Mouse (Mus musculus) embryonic facial prominence, embryonic 11.5 days (tissue): ENCODE measurements around the gene Ddx51. TPM values are rescaled to one million over a fixed set of nuclear protein-coding genes. Genes with fewer than 3 reads are reported as not detected.

Experiments
- ATAC-seq: fragments of 200-750 bp; cut with Nextera tagmentation; replicated peaks from 2 replicates; pipeline ENCODE4 v1.8.0; 2017; ENCODE audit warnings: low read depth; ENCODE audit not compliant: insufficient number of reproducible peaks, low FRiP score, low TSS enrichment
- DNase-seq: peaks from one replicate; pipeline ENCODE4 v3.0.0-alpha.2; 2015; ENCODE audit warnings: low spot score
- H3K27ac ChIP-seq: fragments of 300-500 bp; sonication (generic); replicated peaks from 2 replicates; pipeline ENCODE4 v1.5.1; 2014; ENCODE audit warnings: mild to moderate bottlenecking, low read depth, low read length, control low read depth
- H3K27me3 ChIP-seq: fragments of 300-500 bp; sonication (generic); 2 replicates; pipeline ENCODE4 v1.6.1; 2014; ENCODE audit warnings: mild to moderate bottlenecking, low read length, moderate library complexity, mixed read lengths; ENCODE audit not compliant: control insufficient read depth, insufficient read depth
- H3K36me3 ChIP-seq: fragments of 300-500 bp; sonication (generic); replicated peaks from 2 replicates; pipeline ENCODE4 v1.6.1; 2014; ENCODE audit warnings: low read depth, mild to moderate bottlenecking, low read length, moderate library complexity, mixed read lengths; ENCODE audit not compliant: control insufficient read depth, insufficient read depth
- H3K4me1 ChIP-seq: fragments of 300-500 bp; sonication (generic); 2 replicates; pipeline ENCODE4 v1.6.1; 2014; ENCODE audit warnings: low read length, mixed read lengths; ENCODE audit not compliant: control insufficient read depth, insufficient read depth
- H3K4me2 ChIP-seq: fragments of 300-500 bp; sonication (generic); 2 replicates; pipeline ENCODE4 v1.6.1; 2014; ENCODE audit warnings: low read depth, mild to moderate bottlenecking, control low read depth, low read length, moderate library complexity
- H3K4me3 ChIP-seq: fragments of 300-500 bp; sonication (generic); 2 replicates; pipeline ENCODE4 v1.5.1; 2014; ENCODE audit warnings: low read depth, low read length, control low read depth
- H3K9ac ChIP-seq: fragments of 300-500 bp; sonication (generic); replicated peaks from 2 replicates; pipeline ENCODE4 v1.6.1; 2014; ENCODE audit warnings: mild to moderate bottlenecking, control low read depth, low read length
- H3K9me3 ChIP-seq: fragments of 300-500 bp; sonication (generic); replicated peaks from 2 replicates; pipeline ENCODE4 v1.6.1; 2016; ENCODE audit warnings: mild to moderate bottlenecking, low read length, inconsistent platforms, mixed read lengths; ENCODE audit not compliant: control insufficient read depth
- WGBS: fragments of 180-500 bp; shearing (Covaris S2); extraction: QIAGEN DNeasy Blood & Tissue Kit; methylation state at CpG from one replicate; pipeline ENCODE4 v1.1.7; 2014; 5-methylcytosine and 5-hydroxymethylcytosine counted together
- microRNA-seq: library from miRNA; unstranded; fragments of <30 nt; microRNA quantifications from one replicate; pipeline ENCODE4, GENCODE M21; 2016; ENCODE audit warnings: borderline number of aligned reads
- polyA plus RNA-seq: library from polyadenylated mRNA; unstranded; fragments of >200 nt; fragmentation: Nextera tagmentation; extraction: Ambion mirVana; gene quantifications from 2 replicates; pipeline ENCODE4 v1.2.1, GENCODE M21; 2014

Ddx51 gene
- polyA plus RNA-seq, 1 experiment from 2014 or later = 39.7 TPM

DNA sequence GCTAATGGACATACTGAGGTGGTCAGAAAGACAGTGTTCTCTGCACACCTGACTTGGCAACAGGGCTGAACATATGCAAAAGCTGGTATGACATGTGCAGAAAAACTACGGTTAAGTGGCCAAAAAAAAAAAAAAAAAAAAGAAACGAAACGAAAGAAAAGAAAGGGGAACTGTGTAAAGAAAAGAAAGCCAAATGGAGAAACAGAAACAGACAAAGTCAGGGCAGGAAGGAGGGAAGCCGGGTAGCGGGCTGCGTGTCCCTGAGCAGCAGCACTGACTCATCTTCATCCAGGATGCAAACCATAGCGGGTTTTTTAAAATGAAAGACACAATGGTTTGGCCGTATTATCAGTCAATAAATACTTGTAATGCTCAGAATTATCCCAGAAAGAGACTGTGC lies 28.8 kb downstream of the Ddx51 start:
- 94% methylated on average over 7 of the region's 8 CpGs for WGBS
- Histone ChIP-seq H3K4me1 (no peaks in the 10 kb centered on the region), H3K9me3 (no peaks in the 10 kb centered on the region), H3K36me3 (peaks cover 15% of the 10 kb centered on the region), H3K9ac (no peak overlapping the region), H3K4me2 (no peak overlapping the region), H3K27me3 (no peaks in the 10 kb centered on the region), H3K27ac (no peak overlapping the region), H3K4me3 (no peak overlapping the region)
- ATAC-seq = no peak
- DNase-seq = no peak

DNA sequence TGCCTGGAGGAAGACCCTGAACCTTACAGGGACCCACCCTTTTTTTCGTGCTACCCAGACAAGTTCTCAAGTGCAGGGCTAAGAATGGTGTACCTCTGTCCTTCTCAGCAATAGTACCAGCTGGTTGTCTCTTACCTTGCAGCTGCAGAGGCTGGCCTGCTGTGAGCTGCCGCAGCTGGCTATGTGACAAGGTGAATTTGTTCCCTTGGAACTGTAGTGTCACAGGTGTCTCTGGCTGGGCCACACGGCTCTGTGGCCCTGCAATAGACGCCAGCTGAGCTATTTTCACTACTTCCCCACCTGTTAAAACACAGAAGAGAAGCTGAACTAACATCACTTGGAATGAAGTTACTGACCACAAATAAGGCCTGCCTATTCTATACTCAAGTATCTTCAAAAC lies 45.4 kb downstream of the Ddx51 start:
- WGBS = 91% methylated on average over 4 of the region's 4 CpGs
- ATAC-seq = no peak
- Histone ChIP-seq H3K27ac (no peak overlapping the region), H3K9me3 (no peaks in the 10 kb centered on the region), H3K36me3 (peaks cover 14% of the 10 kb centered on the region), H3K4me3 (no peak overlapping the region), H3K4me2 (no peak overlapping the region), H3K27me3 (no peaks in the 10 kb centered on the region), H3K4me1 (no peaks in the 10 kb centered on the region), H3K9ac (no peak overlapping the region)
- DNase-seq = no peak

DNA sequence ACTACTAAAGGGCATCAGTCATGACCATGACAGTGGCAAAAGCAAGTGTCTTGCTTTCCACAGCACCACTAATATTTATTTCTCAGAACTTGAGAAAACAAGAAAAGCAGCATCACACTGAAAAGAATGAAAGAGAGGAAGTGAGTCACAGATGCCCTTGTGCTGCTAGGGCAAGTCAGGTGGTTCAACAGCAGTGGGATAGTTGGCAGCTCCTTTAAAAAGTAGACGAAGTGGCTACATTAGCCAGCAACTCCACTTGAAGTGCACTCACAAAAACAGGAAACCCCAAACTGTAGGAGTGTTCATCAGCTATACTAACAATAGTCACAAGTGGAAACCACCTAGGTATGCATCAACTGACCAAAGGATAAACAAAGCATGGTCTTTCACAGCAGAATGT lies 50.8 kb downstream of the Ddx51 start:
- H3K9ac ChIP-seq = no peak overlapping the region
- H3K27ac ChIP-seq = no peak overlapping the region
- peaks cover 12% of the 10 kb centered on the region; the same call in 1 of the 2 replicates for H3K36me3 ChIP-seq
- no peak overlapping the region for H3K4me2 ChIP-seq
- H3K9me3 ChIP-seq = no peaks in the 10 kb centered on the region
- ATAC-seq (no peak), DNase-seq (no peak)
- H3K27me3 ChIP-seq = no peaks in the 10 kb centered on the region
- no peaks in the 10 kb centered on the region for H3K4me1 ChIP-seq
- H3K4me3 ChIP-seq = no peak overlapping the region
- WGBS = 90% methylated on average over 1 of the region's 1 CpGs

DNA sequence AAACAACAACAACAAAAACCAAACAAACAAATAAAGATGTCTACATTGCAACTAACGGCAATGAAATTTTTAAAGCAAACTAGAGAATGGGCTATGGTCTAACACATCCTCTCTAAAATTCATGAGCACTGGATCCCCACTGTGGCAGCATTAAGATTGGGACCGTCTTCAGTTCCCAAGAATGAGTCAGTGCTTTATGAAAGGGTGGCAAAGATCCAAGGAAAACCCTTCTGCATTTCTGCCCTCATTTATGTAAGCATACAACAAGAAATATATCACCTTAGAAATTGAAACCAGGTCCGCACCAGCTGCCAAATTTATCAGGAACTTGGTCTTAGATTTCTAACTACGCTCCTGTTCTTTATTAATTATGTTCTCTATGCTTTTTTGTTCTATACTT lies 56.0 kb downstream of the Ddx51 start:
- Histone ChIP-seq H3K27me3 (no peaks in the 10 kb centered on the region), H3K9me3 (no peaks in the 10 kb centered on the region), H3K9ac (no peak overlapping the region), H3K4me3 (no peak overlapping the region), H3K4me1 (no peaks in the 10 kb centered on the region), H3K27ac (no peak overlapping the region), H3K4me2 (no peak overlapping the region), H3K36me3 (peaks cover 7% of the 10 kb centered on the region; the same call in 1 of the 2 replicates)
- DNase-seq = no peak
- ATAC-seq = no peak
- 93% methylated on average over 4 of the region's 4 CpGs for WGBS

Small RNA genes within 50 kb of the gene (microRNA-seq; reads per million reads assigned to microRNA genes)
- 3.3 reads per million for gene Mir7026

Other genes starting within 250 kb of the Ddx51 start
- gene Fbrsl1, start 204.9 kb upstream of the Ddx51 start, polyA plus RNA-seq = 14.5 and 17.1 TPM in 2 replicates
- gene Galnt9, start 109.1 kb upstream of the Ddx51 start, polyA plus RNA-seq = 0.50 and 2.0 TPM in 2 replicates
- gene Noc4l, start within 50 bp of the Ddx51 start, polyA plus RNA-seq = 57.4 and 60.4 TPM in 2 replicates
- 31.5 and 36.1 TPM in 2 replicates for gene Ep400, start 117.3 kb downstream of the Ddx51 start, polyA plus RNA-seq
- 16.3 and 18.0 TPM in 2 replicates for gene Pus1, start 127.2 kb downstream of the Ddx51 start, polyA plus RNA-seq
- 27.4 and 29.2 TPM in 2 replicates for gene Ulk1, start 156.6 kb downstream of the Ddx51 start, polyA plus RNA-seq
- gene Hscb, start 186.3 kb downstream of the Ddx51 start, polyA plus RNA-seq = 27.1 and 28.7 TPM in 2 replicates
- gene Chek2, start 186.5 kb downstream of the Ddx51 start, polyA plus RNA-seq = 24.7 and 25.5 TPM in 2 replicates
- gene Ttc28, start 226.4 kb downstream of the Ddx51 start, polyA plus RNA-seq = 11.7 and 12.0 TPM in 2 replicates